Mouse (Mus musculus): ENCODE data around the gene Tnfsf4.

DNA sequence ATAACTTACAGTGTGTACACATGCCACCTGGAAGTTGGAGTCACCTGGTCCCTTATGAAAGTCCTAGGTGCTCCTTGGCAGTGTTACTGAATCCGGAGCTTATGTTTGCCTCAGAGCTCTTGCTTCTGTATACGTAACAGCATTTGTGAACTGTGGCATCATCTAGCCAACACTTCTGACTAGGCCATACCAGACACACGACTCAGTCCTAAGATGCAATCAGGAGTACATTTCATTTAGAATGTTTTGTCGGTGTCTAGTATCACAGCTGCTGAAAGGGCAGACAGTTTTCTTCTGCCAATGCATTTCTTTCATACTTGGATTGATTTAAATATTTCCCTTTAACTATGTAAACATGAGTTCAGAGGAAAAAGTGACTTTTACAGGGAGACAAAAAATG is 30.2 kb upstream of the Tnfsf4 start:
- TF ChIP-seq CTCF (IDR thresholded peaks at IDR 0.05; ENCODE audit: low read depth, low read length) (no peak), POLR2A (IDR thresholded peaks at IDR 0.05; ENCODE audit: extremely low read depth, insufficient read depth, low read length) (no peak)

All from liver, adult 2 months (tissue).